Mouse (Mus musculus) hindbrain, embryonic 15.5 days (tissue): Measurements from ENCODE around the gene Camk1d. TPM values are rescaled to one million over a fixed set of nuclear protein-coding genes. Genes with fewer than 3 reads are reported as not detected.

Experiments used
- ATAC-seq: fragments of 200-750 bp; cut with Nextera tagmentation; 2 replicates; pipeline ENCODE4 v1.8.0; 2017; ENCODE audit warnings: low read depth, moderate number of reproducible peaks, moderate TSS enrichment; ENCODE audit not compliant: low FRiP score
- H3K27ac ChIP-seq: fragments of 300-500 bp; sonication (generic); replicated peaks from 2 replicates; pipeline ENCODE4 v1.5.1; 2015; ENCODE audit warnings: mild to moderate bottlenecking, inconsistent platforms
- H3K27me3 ChIP-seq: fragments of 300-500 bp; sonication (generic); 2 replicates; pipeline ENCODE4 v1.6.1; 2015; ENCODE audit warnings: control low read depth, inconsistent platforms
- H3K36me3 ChIP-seq: fragments of 300-500 bp; sonication (generic); 2 replicates; pipeline ENCODE4 v1.6.1; 2015; ENCODE audit warnings: control low read depth, inconsistent platforms
- H3K4me1 ChIP-seq: fragments of 300-500 bp; sonication (generic); replicated peaks from 2 replicates; pipeline ENCODE4 v1.6.1; 2015; ENCODE audit warnings: control low read depth, inconsistent platforms
- H3K4me2 ChIP-seq: fragments of 300-500 bp; sonication (generic); 2 replicates; pipeline ENCODE4 v1.6.1; 2015; ENCODE audit warnings: moderate library complexity, mild to moderate bottlenecking, inconsistent platforms
- H3K4me3 ChIP-seq: fragments of 300-500 bp; sonication (generic); 2 replicates; pipeline ENCODE4 v1.5.1; 2015; ENCODE audit warnings: mild to moderate bottlenecking, inconsistent platforms
- H3K9ac ChIP-seq: fragments of 300-500 bp; sonication (generic); 2 replicates; pipeline ENCODE4 v1.6.1; 2015; ENCODE audit warnings: inconsistent platforms
- H3K9me3 ChIP-seq: fragments of 300-500 bp; sonication (generic); 2 replicates; pipeline ENCODE4 v1.6.1; 2016; ENCODE audit warnings: control low read depth, inconsistent platforms
- WGBS: fragments of 180-500 bp; shearing (Covaris S2); methylation state at CpG from one replicate; pipeline ENCODE4 v1.1.7; 2015; 5-methylcytosine and 5-hydroxymethylcytosine counted together
- polyA plus RNA-seq: library from polyadenylated mRNA; unstranded; fragments of >200 nt; fragmentation: Nextera tagmentation; extraction: Ambion mirVana; gene quantifications from 2 replicates; pipeline ENCODE4 v1.2.1, GENCODE M21; 2015

Gene Camk1d
- polyA plus RNA-seq, 1 experiment from 2014 or later: 7.4 TPM

DNA sequence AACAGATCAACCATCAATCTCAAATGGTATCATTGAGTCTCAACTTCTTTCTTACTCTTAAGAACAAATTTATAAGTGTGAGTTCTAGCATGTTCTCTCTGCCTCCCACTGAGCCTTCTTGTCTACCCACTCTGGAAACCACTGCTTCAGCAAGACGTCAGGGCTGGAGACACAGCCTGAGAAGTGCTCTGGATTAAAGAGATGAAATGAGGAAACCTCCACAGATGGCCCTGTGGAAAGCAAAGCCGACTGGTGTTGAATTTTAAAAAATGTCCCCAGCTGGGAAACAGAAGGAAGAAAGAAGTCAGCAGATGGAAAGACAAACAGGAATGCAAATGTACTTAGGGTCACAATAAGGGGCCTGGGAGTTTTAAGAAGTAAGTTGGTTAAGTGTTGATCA, 180.4 kb downstream of the Camk1d start:
- no peak for ATAC-seq
- 52% methylated on average over 2 of the region's 2 CpGs for WGBS

DNA sequence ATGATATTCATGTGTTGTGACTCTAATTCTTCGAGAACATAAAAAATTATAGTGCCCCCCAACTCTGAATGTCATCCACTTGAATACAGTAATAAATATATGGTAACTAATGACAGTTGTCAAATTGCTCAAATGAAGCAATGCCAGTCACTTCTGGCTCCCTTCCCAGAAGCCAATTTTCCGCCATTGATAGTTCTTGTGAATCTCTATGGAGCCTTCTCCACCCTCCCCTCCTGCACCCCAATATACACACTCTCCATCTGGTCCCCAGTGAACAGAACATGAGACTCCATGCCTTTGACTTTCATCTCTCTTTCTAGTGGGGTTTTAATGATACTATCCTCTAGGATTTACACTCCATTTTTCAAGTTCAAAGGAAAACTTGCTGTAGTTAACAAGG, 184.3 kb downstream of the Camk1d start:
- H3K27me3 ChIP-seq: no peaks in the 10 kb centered on the region
- 77% methylated on average over 2 of the region's 2 CpGs for WGBS
- no peak overlapping the region for H3K4me2 ChIP-seq
- no peaks in the 10 kb centered on the region for H3K36me3 ChIP-seq
- no peak for ATAC-seq
- no peaks in the 10 kb centered on the region for H3K4me1 ChIP-seq
- no peak overlapping the region for H3K9ac ChIP-seq
- H3K9me3 ChIP-seq: no peaks in the 10 kb centered on the region
- no peak overlapping the region for H3K27ac ChIP-seq
- H3K4me3 ChIP-seq: no peak overlapping the region

More for the DNA sequence above, 180.4 kb downstream of the Camk1d start:
- Histone ChIP-seq H3K4me3 (no peak overlapping the region), H3K27ac (no peak overlapping the region), H3K36me3 (no peaks in the 10 kb centered on the region), H3K9ac (no peak overlapping the region), H3K27me3 (no peaks in the 10 kb centered on the region), H3K4me1 (no peaks in the 10 kb centered on the region), H3K4me2 (no peak overlapping the region), H3K9me3 (no peaks in the 10 kb centered on the region)

- Histone ChIP-seq H3K36me3 (no peaks in the 10 kb centered on the region), H3K4me3 (no peak overlapping the region), H3K4me1 (no peaks in the 10 kb centered on the region), H3K9me3 (no peaks in the 10 kb centered on the region), H3K4me2 (no peak overlapping the region), H3K27me3 (no peaks in the 10 kb centered on the region), H3K27ac (no peak overlapping the region), H3K9ac (no peak overlapping the region)
- ATAC-seq: no peak
- WGBS: 51% methylated on average over 8 of the region's 8 CpGs
These were observed 195.1 kb downstream of the Camk1d start for GRCm38 (mm10) chr2:5519221-5519669.

DNA sequence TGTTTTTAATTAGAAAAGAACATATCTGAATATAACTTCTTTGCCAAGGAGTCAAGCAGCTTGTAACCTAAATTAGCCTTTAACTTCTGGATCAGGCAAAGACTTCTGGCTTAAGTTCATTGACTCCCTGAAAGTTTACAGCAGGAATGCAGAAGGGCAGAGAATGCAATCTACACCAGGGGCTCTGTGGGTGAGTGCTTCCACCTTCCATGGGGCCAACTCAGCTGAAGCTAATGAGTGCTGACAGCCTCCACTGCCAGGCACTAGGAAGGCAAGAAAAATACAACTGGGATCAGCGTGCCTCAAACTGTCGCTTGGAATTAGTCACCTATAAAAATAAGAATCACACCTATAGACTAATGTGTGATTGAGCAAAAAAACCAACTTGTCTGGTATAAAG, 199.2 kb downstream of the Camk1d start:
- Histone ChIP-seq H3K9ac (no peak overlapping the region), H3K27me3 (no peaks in the 10 kb centered on the region), H3K27ac (no peak overlapping the region), H3K9me3 (no peaks in the 10 kb centered on the region), H3K4me3 (no peak overlapping the region), H3K4me2 (no peak overlapping the region), H3K36me3 (no peaks in the 10 kb centered on the region), H3K4me1 (no peaks in the 10 kb centered on the region)
- 77% methylated on average over 2 of the region's 2 CpGs for WGBS
- no peak for ATAC-seq

GRCm38 (mm10) chr2:5514095-5514494, 200.2 kb downstream of the Camk1d start:
- H3K4me1 ChIP-seq: no peaks in the 10 kb centered on the region
- H3K27ac ChIP-seq: no peak overlapping the region
- H3K27me3 ChIP-seq: no peaks in the 10 kb centered on the region
- no peak overlapping the region for H3K4me3 ChIP-seq
- no peak for ATAC-seq
- WGBS: 93% methylated on average over 5 of the region's 5 CpGs
- no peak overlapping the region for H3K9ac ChIP-seq
- no peaks in the 10 kb centered on the region for H3K9me3 ChIP-seq
- H3K4me2 ChIP-seq: no peak overlapping the region
- H3K36me3 ChIP-seq: no peaks in the 10 kb centered on the region

GRCm38 (mm10) chr2:5513621-5514020, 200.7 kb downstream of the Camk1d start:
- no peak overlapping the region for H3K4me2 ChIP-seq
- no peaks in the 10 kb centered on the region for H3K36me3 ChIP-seq
- H3K9me3 ChIP-seq: no peaks in the 10 kb centered on the region
- H3K27ac ChIP-seq: no peak overlapping the region
- 96% methylated on average over 2 of the region's 2 CpGs for WGBS
- no peak overlapping the region for H3K4me3 ChIP-seq
- H3K9ac ChIP-seq: no peak overlapping the region
- ATAC-seq: no peak
- no peaks in the 10 kb centered on the region for H3K27me3 ChIP-seq
- no peaks in the 10 kb centered on the region for H3K4me1 ChIP-seq

DNA sequence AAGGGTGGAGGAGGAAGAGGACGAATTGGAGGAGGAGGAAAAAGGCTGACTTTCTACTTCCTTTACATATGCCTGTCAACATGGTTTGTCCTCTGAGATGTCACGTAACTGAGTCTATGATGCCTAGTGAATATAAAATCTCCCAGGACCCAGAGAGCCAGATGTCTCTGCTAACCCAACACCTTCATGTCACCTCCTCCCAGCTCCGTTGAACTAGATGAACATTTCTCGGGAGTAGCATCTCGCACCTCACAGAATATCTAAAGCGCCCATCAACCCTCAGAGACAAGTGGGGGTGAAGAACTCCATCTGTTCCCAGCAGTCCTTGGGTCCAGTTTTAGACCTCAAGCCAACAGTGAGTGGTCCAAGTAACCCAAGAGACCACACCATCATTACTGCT, 204.3 kb downstream of the Camk1d start:
- no peaks in the 10 kb centered on the region for H3K27me3 ChIP-seq
- H3K4me2 ChIP-seq: no peak overlapping the region
- ATAC-seq: no peak
- no peak overlapping the region for H3K27ac ChIP-seq
- no peak overlapping the region for H3K4me3 ChIP-seq
- no peaks in the 10 kb centered on the region for H3K9me3 ChIP-seq
- WGBS: 88% methylated on average over 6 of the region's 6 CpGs
- H3K36me3 ChIP-seq: no peaks in the 10 kb centered on the region
- no peak overlapping the region for H3K9ac ChIP-seq
- H3K4me1 ChIP-seq: no peaks in the 10 kb centered on the region

DNA sequence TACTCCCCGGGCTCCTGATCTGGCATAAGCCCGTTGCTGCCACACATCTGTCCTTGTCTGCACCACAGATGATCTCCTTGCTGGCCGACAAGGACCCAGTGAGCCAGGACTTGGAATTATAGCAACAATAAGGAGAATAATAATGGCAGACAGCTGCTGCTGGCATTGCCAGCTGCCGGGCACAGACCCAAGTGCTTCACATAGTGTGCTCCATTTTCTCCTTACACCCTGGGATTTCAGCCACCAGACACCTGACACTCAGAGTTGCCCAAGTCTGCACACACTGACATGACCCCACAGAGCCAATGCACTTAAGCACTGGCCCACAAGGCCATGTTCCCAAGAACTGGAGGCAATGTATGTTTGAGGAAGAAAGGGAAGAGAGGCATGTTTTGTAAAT, 214.7 kb downstream of the Camk1d start:
- no peak overlapping the region for H3K9ac ChIP-seq
- no peaks in the 10 kb centered on the region for H3K36me3 ChIP-seq
- no peak for ATAC-seq
- no peak overlapping the region for H3K4me2 ChIP-seq
- no peaks in the 10 kb centered on the region for H3K4me1 ChIP-seq
- H3K4me3 ChIP-seq: no peak overlapping the region
- WGBS: 56% methylated on average over 4 of the region's 4 CpGs
- H3K27me3 ChIP-seq: no peaks in the 10 kb centered on the region
- no peak overlapping the region for H3K27ac ChIP-seq
- no peaks in the 10 kb centered on the region for H3K9me3 ChIP-seq

DNA sequence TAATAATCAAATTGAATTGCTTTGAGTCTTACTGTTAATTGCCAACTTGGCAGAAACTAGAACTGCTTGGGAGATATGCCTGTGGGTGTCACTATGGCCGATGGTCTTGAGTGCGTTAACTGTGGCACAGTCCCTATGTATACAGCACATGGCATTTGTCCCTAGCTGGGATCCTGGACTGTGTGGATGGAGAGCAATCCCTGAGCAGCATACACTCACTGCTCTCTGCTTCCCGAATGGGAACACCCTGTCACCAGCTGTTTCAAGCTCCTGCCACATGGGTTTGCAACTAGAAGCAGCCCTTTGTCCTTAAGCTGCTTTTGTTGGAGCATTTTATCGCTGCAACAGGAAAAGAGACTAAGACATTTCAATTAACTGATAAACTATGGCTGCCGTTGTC, 224.4 kb downstream of the Camk1d start:
- Histone ChIP-seq H3K4me3 (no peak overlapping the region), H3K4me2 (no peak overlapping the region), H3K27ac (0 out of 2 replicates have a peak overlapping the region, but pooled peaks have one; percentile 18), H3K4me1 (no peaks in the 10 kb centered on the region), H3K9me3 (no peaks in the 10 kb centered on the region), H3K9ac (no peak overlapping the region), H3K36me3 (no peaks in the 10 kb centered on the region), H3K27me3 (no peaks in the 10 kb centered on the region)
- no peak for ATAC-seq
- 54% methylated on average over 5 of the region's 5 CpGs for WGBS

DNA sequence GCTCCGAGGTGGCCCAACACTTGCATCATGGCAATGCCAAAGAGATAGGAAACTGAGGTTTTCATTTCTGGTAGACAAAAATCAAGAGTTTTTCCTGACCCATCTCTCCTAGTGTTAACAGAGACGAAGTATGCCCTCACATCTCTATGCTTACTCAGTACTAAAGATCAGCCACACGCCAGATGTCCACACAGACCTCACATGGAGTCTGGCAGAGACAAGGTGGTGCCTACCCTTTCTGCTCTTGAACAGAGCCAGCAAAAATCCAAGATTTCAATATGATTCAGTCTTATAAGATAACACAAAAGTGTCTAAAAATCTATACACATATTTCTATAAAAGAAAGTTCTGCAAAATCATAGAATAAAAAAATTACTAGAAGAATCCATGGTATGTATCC, 227.0 kb downstream of the Camk1d start:
- Histone ChIP-seq H3K9ac (no peak overlapping the region), H3K4me2 (no peak overlapping the region), H3K27me3 (no peaks in the 10 kb centered on the region), H3K36me3 (no peaks in the 10 kb centered on the region), H3K9me3 (no peaks in the 10 kb centered on the region), H3K4me3 (no peak overlapping the region), H3K4me1 (peaks cover 7% of the 10 kb centered on the region; the same call in 1 of the 2 replicates), H3K27ac (no peak overlapping the region)
- no peak for ATAC-seq
- 85% methylated on average over 3 of the region's 3 CpGs for WGBS

GRCm38 (mm10) chr2:5486663-5487062, 227.7 kb downstream of the Camk1d start:
- no peak for ATAC-seq
- no peak overlapping the region for H3K9ac ChIP-seq
- H3K9me3 ChIP-seq: no peaks in the 10 kb centered on the region
- no peak overlapping the region for H3K4me2 ChIP-seq
- H3K27me3 ChIP-seq: no peaks in the 10 kb centered on the region
- H3K36me3 ChIP-seq: no peaks in the 10 kb centered on the region
- 93% methylated on average over 7 of the region's 7 CpGs for WGBS
- H3K27ac ChIP-seq: no peak overlapping the region
- no peak overlapping the region for H3K4me3 ChIP-seq
- H3K4me1 ChIP-seq: peaks cover 7% of the 10 kb centered on the region; the same call in 1 of the 2 replicates

GRCm38 (mm10) chr2:5485786-5486185, 228.5 kb downstream of the Camk1d start:
- H3K9me3 ChIP-seq: no peaks in the 10 kb centered on the region
- H3K4me3 ChIP-seq: no peak overlapping the region
- no peak overlapping the region for H3K4me2 ChIP-seq
- no peak overlapping the region for H3K9ac ChIP-seq
- 93% methylated on average over 6 of the region's 6 CpGs for WGBS
- no peak overlapping the region for H3K27ac ChIP-seq
- no peak for ATAC-seq
- H3K27me3 ChIP-seq: no peaks in the 10 kb centered on the region
- no peaks in the 10 kb centered on the region for H3K36me3 ChIP-seq
- H3K4me1 ChIP-seq: peaks cover 7% of the 10 kb centered on the region; the same call in 1 of the 2 replicates

GRCm38 (mm10) chr2:5479886-5480285, 234.4 kb downstream of the Camk1d start:
- no peak for ATAC-seq
- Histone ChIP-seq H3K9me3 (no peaks in the 10 kb centered on the region), H3K36me3 (no peaks in the 10 kb centered on the region), H3K4me1 (peaks cover 7% of the 10 kb centered on the region; the same call in 1 of the 2 replicates), H3K4me2 (no peak overlapping the region), H3K27me3 (no peaks in the 10 kb centered on the region), H3K4me3 (no peak overlapping the region), H3K9ac (no peak overlapping the region), H3K27ac (no peak overlapping the region)
- 88% methylated on average over 3 of the region's 3 CpGs for WGBS
